Mouse (Mus musculus) stomach, embryonic 16.5 days (tissue): ENCODE measurements around the gene Mast4. TPM values are rescaled to one million over a fixed set of nuclear protein-coding genes. Genes with fewer than 3 reads are reported as not detected.

Source experiments
- ATAC-seq: fragments of 200-750 bp; cut with Nextera tagmentation; 2 replicates; pipeline ENCODE4 v1.8.0; 2017; ENCODE audit warnings: moderate number of reproducible peaks, moderate TSS enrichment; ENCODE audit not compliant: insufficient read depth, low FRiP score
- H3K27ac ChIP-seq: fragments of 300-500 bp; sonication (generic); 2 replicates; pipeline ENCODE4 v1.5.1; 2014; ENCODE audit warnings: low read length
- H3K27me3 ChIP-seq: fragments of 300-500 bp; sonication (generic); 2 replicates; pipeline ENCODE4 v1.6.1; 2014; ENCODE audit warnings: low read length, control low read depth, mixed read lengths; ENCODE audit not compliant: control insufficient read depth, insufficient read depth
- H3K36me3 ChIP-seq: fragments of 300-500 bp; sonication (generic); 2 replicates; pipeline ENCODE4 v1.6.1; 2014; ENCODE audit warnings: low read length; ENCODE audit not compliant: control insufficient read depth, insufficient read depth
- H3K4me1 ChIP-seq: fragments of 300-500 bp; sonication (generic); 2 replicates; pipeline ENCODE4 v1.6.1; 2014; ENCODE audit warnings: low read length, control low read depth, mixed read lengths; ENCODE audit not compliant: control insufficient read depth, insufficient read depth
- H3K4me2 ChIP-seq: fragments of 300-500 bp; sonication (generic); 2 replicates; pipeline ENCODE4 v1.6.1; 2014; ENCODE audit warnings: low read depth, low read length, mixed read lengths
- H3K4me3 ChIP-seq: fragments of 300-500 bp; sonication (generic); replicated peaks from 2 replicates; pipeline ENCODE4 v1.5.1; 2014; ENCODE audit warnings: mild to moderate bottlenecking, low read length
- H3K9ac ChIP-seq: fragments of 300-500 bp; sonication (generic); 2 replicates; pipeline ENCODE4 v1.6.1; 2014; ENCODE audit warnings: low read length
- H3K9me3 ChIP-seq: fragments of 300-500 bp; sonication (generic); replicated peaks from 2 replicates; pipeline ENCODE4 v1.6.1; 2016; ENCODE audit warnings: low read length, control low read depth; ENCODE audit not compliant: control insufficient read depth
- WGBS: fragments of 180-500 bp; shearing (Covaris S2); extraction: QIAGEN DNeasy Blood & Tissue Kit; methylation state at CpG from one replicate; pipeline ENCODE4 v1.1.7; 2014; 5-methylcytosine and 5-hydroxymethylcytosine counted together
- polyA plus RNA-seq: library from polyadenylated mRNA; unstranded; fragments of >200 nt; fragmentation: Nextera tagmentation; extraction: Ambion mirVana; gene quantifications from 2 replicates; pipeline ENCODE4 v1.2.1, GENCODE M21; 2015

Gene Mast4
- polyA plus RNA-seq, 1 experiment from 2014 or later: 31.0 TPM

- Histone ChIP-seq H3K9me3 (no peaks in the 10 kb centered on the region), H3K9ac (no peak overlapping the region), H3K27ac (no peak overlapping the region), H3K4me1 (no peaks in the 10 kb centered on the region), H3K36me3 (no peaks in the 10 kb centered on the region), H3K4me3 (no peak overlapping the region), H3K4me2 (no peak overlapping the region), H3K27me3 (no peaks in the 10 kb centered on the region)
- 80% methylated on average over 2 of the region's 2 CpGs for WGBS
- no peak for ATAC-seq
These were observed 272.6 kb downstream of the Mast4 start for GRCm38 (mm10) chr13:103061680-103062079.

- Histone ChIP-seq H3K36me3 (no peaks in the 10 kb centered on the region), H3K4me2 (no peak overlapping the region), H3K9ac (no peak overlapping the region), H3K27ac (no peak overlapping the region), H3K9me3 (no peaks in the 10 kb centered on the region), H3K4me3 (no peak overlapping the region), H3K4me1 (no peaks in the 10 kb centered on the region), H3K27me3 (no peaks in the 10 kb centered on the region)
- no peak for ATAC-seq
- WGBS: 55% methylated on average over 11 of the region's 11 CpGs
These were observed 274.2 kb downstream of the Mast4 start for GRCm38 (mm10) chr13:103059995-103060652.

DNA sequence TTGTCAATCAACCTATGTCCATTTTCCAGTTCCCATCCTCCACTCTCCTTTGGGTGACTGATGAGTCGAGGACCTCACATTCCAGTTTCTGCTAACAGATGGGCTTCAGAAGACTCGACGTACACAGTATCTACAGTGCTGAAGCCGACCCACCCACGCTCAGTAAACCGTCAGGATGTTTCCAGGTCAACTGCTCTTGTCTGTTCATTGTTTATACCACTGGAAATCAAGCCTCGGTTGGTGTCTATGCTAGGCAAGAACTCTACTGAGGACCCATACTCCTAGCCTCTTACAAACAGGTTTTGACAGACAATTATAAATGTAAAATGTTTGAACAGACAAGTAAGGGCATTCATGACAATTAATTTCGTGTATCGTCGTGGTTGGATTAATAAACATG, 277.8 kb downstream of the Mast4 start:
- no peaks in the 10 kb centered on the region for H3K27me3 ChIP-seq
- WGBS: 65% methylated on average over 10 of the region's 10 CpGs
- no peaks in the 10 kb centered on the region for H3K4me1 ChIP-seq
- no peak overlapping the region for H3K27ac ChIP-seq
- no peak overlapping the region for H3K4me3 ChIP-seq
- no peak for ATAC-seq
- no peaks in the 10 kb centered on the region for H3K36me3 ChIP-seq
- H3K9me3 ChIP-seq: no peaks in the 10 kb centered on the region
- H3K9ac ChIP-seq: no peak overlapping the region
- no peak overlapping the region for H3K4me2 ChIP-seq

- ATAC-seq: no peak
- Histone ChIP-seq H3K9me3 (no peaks in the 10 kb centered on the region), H3K27ac (no peak overlapping the region), H3K27me3 (no peaks in the 10 kb centered on the region), H3K4me2 (no peak overlapping the region), H3K4me1 (no peaks in the 10 kb centered on the region), H3K36me3 (no peaks in the 10 kb centered on the region), H3K4me3 (no peak overlapping the region), H3K9ac (no peak overlapping the region)
- WGBS: 51% methylated on average over 7 of the region's 7 CpGs
These were observed 281.6 kb downstream of the Mast4 start for GRCm38 (mm10) chr13:103052661-103053060.

DNA sequence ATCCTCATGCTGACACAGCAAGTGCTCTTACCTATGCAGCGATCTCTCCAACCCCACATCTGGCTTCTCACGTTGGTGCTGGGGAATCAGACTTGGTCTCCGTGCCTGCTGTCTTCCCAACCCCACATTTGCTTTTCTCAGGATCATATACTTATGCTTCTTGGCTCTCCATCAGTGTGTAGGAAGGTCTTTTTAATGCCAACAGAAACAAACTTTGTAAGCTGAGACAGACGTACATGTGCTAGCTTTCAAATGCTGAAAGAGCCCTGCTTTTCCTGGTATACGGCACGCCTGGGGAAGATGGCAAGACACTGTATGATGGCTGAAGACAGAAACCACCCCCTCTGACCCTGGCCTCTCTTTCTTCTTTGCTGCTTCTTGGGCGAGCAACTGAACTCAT, 285.3 kb downstream of the Mast4 start:
- Histone ChIP-seq H3K27ac (no peak overlapping the region), H3K4me2 (no peak overlapping the region), H3K9me3 (no peaks in the 10 kb centered on the region), H3K4me3 (no peak overlapping the region), H3K9ac (no peak overlapping the region), H3K27me3 (no peaks in the 10 kb centered on the region), H3K4me1 (no peaks in the 10 kb centered on the region), H3K36me3 (no peaks in the 10 kb centered on the region)
- no peak for ATAC-seq
- WGBS: 77% methylated on average over 7 of the region's 7 CpGs

- no peak overlapping the region for H3K4me3 ChIP-seq
- H3K4me2 ChIP-seq: no peak overlapping the region
- H3K9me3 ChIP-seq: no peaks in the 10 kb centered on the region
- 88% methylated on average over 9 of the region's 9 CpGs for WGBS
- no peaks in the 10 kb centered on the region for H3K4me1 ChIP-seq
- H3K36me3 ChIP-seq: no peaks in the 10 kb centered on the region
- H3K9ac ChIP-seq: no peak overlapping the region
- no peaks in the 10 kb centered on the region for H3K27me3 ChIP-seq
- no peak for ATAC-seq
- no peak overlapping the region for H3K27ac ChIP-seq
These were observed 290.6 kb downstream of the Mast4 start for GRCm38 (mm10) chr13:103043692-103044091.

- WGBS: 81% methylated on average over 4 of the region's 4 CpGs
- Histone ChIP-seq H3K4me1 (no peaks in the 10 kb centered on the region), H3K4me3 (no peak overlapping the region), H3K27ac (no peak overlapping the region), H3K9me3 (no peaks in the 10 kb centered on the region), H3K36me3 (no peaks in the 10 kb centered on the region), H3K9ac (no peak overlapping the region), H3K4me2 (no peak overlapping the region), H3K27me3 (no peaks in the 10 kb centered on the region)
- no peak for ATAC-seq
These were observed 291.3 kb downstream of the Mast4 start for GRCm38 (mm10) chr13:103043011-103043410.

- 40% methylated on average over 5 of the region's 5 CpGs for WGBS
- no peak overlapping the region for H3K27ac ChIP-seq
- no peaks in the 10 kb centered on the region for H3K4me1 ChIP-seq
- ATAC-seq: no peak
- H3K36me3 ChIP-seq: no peaks in the 10 kb centered on the region
- H3K27me3 ChIP-seq: no peaks in the 10 kb centered on the region
- H3K4me2 ChIP-seq: no peak overlapping the region
- H3K4me3 ChIP-seq: no peak overlapping the region
- no peaks in the 10 kb centered on the region for H3K9me3 ChIP-seq
- no peak overlapping the region for H3K9ac ChIP-seq
These were observed 296.8 kb downstream of the Mast4 start for GRCm38 (mm10) chr13:103037466-103037865.

DNA sequence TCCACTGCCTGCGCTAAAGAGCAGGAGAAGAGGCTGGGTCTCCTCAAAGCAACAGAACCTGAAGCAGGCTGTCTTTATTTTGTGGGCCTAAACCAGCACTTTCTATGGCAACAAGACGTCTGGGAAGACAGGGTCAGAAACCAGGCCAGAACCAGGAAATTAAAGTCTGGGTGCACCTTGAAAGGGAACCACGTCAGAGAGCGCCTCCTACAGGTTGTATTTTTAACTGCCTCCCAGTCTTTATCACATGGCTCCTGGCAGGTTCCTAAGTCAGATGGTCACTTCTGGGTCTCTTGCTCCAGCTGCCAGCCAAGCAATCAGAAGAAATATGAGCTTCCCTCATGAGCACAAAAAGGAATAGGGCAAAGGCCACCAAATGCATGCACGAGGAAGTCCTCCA, 304.9 kb downstream of the Mast4 start:
- H3K4me1 ChIP-seq: peaks cover 8% of the 10 kb centered on the region; the same call in 1 of the 2 replicates
- no peak overlapping the region for H3K4me2 ChIP-seq
- H3K27ac ChIP-seq: no peak overlapping the region
- no peak overlapping the region for H3K9ac ChIP-seq
- H3K27me3 ChIP-seq: no peaks in the 10 kb centered on the region
- no peak for ATAC-seq
- no peaks in the 10 kb centered on the region for H3K36me3 ChIP-seq
- no peak overlapping the region for H3K4me3 ChIP-seq
- 79% methylated on average over 5 of the region's 5 CpGs for WGBS
- no peaks in the 10 kb centered on the region for H3K9me3 ChIP-seq
